Mouse (Mus musculus): ENCODE results near the gene Upp2. TPM values are rescaled to one million over a fixed set of nuclear protein-coding genes. Genes with fewer than 3 reads are reported as not detected.

Gene Upp2
- total RNA-seq, 1 experiment from 2014 or later = 2.3 TPM

DNA sequence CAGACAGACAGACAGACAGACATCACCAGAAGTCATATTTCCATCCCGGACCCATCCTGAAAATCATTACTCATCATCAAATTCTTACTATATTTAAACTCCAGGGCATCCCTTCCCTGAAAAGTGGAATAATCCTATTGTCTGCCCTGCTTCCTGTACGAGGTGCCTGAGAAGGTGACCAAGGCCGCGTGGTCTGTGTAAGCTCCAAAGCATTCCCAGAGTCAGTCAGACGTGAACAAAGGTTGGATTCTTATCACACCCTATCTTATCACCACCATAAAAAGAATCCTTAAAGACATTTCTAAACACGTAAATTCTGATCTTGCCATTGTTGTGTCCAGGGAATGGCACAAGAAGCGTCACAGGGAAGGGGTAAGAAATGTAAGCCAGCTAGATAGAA lies 18.2 kb upstream of the Upp2 start:
- ATAC-seq (replicated peaks; ENCODE audit: insufficient number of reproducible peaks, low FRiP score, low TSS enrichment, poor library complexity, severe bottlenecking) = no peak

- no peak for ATAC-seq (replicated peaks; ENCODE audit: insufficient number of reproducible peaks, low FRiP score, low TSS enrichment, poor library complexity, severe bottlenecking)
Measured at GRCm38 (mm10) chr2:58549960-58550359, 17.1 kb upstream of the Upp2 start.

- ATAC-seq (replicated peaks; ENCODE audit: insufficient number of reproducible peaks, low FRiP score, low TSS enrichment, poor library complexity, severe bottlenecking) = no peak
Measured at GRCm38 (mm10) chr2:58550488-58550887, 16.6 kb upstream of the Upp2 start.

- ATAC-seq (replicated peaks; ENCODE audit: insufficient number of reproducible peaks, low FRiP score, low TSS enrichment, poor library complexity, severe bottlenecking) = no peak
Measured at GRCm38 (mm10) chr2:58551866-58552265, 15.2 kb upstream of the Upp2 start.

DNA sequence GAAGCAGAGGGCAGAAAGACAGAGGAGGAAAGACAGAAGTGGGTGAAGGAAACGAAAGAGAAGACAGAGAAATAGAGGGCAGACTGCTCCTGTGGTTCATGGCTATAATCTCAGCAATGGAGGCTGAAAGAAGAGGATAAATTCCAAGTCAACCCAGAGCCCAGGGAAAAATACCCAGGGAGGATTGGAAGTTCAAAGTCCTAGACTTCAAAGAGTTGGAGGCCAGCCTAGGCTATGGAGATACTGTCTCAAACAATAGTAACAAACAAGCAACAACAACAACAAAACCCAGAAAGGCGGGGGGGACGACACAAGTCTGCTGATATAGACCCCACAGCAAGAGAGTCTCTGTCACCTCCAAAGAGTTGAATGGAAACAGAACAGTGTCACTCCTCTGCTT lies 14.8 kb upstream of the Upp2 start:
- ATAC-seq (replicated peaks; ENCODE audit: insufficient number of reproducible peaks, low FRiP score, low TSS enrichment, poor library complexity, severe bottlenecking) = no peak

DNA sequence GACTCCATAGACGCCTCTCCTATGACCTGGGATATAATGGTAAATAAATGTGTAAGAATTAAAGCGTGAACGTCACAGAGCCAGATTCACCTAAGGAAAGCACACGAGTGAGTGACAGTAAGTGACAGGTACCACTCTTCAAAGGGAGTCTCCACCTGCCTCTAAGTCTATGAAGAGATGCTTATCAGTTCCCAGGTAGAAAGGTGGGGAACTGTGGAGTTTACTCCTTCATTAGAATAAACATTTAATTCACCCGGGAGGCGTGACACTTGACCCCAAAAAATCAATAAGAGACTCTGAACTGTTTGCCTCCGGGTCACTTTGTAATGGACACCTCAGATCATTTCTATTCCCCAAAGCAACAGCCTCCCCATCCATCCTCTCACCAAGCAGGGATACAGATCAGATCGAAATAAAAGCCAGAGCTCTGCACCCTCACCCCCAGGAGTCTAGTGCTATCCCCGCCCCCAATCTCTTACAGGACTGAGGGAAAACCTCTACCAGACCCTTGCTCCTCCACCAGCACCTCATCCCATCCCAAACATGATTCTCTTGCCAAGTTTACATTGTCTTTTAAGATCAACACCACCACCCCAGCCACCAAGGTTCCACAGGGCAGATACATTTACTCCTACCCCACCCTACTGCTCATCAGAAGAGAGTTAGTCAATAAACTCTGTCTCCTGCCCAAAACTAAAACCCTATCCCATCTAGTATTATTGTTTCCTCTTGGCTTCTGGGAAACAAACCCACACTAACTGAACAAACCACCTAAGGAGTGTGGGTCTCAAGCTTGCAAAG lies 9.9 kb upstream of the Upp2 start:
- ATAC-seq (replicated peaks; ENCODE audit: insufficient number of reproducible peaks, low FRiP score, low TSS enrichment, poor library complexity, severe bottlenecking) = no peak

- ATAC-seq (replicated peaks; ENCODE audit: insufficient number of reproducible peaks, low FRiP score, low TSS enrichment, poor library complexity, severe bottlenecking) = no peak
Measured at GRCm38 (mm10) chr2:58562137-58562536, 5.0 kb upstream of the Upp2 start.

- no peak for ATAC-seq (replicated peaks; ENCODE audit: insufficient number of reproducible peaks, low FRiP score, low TSS enrichment, poor library complexity, severe bottlenecking)
Measured at GRCm38 (mm10) chr2:58565267-58565666, 1.8 kb upstream of the Upp2 start.

GRCm38 (mm10) chr2:58566049-58566409 lies 1.1 kb upstream of the Upp2 start:
- ATAC-seq (replicated peaks; ENCODE audit: insufficient number of reproducible peaks, low FRiP score, low TSS enrichment, poor library complexity, severe bottlenecking) = no peak

- ATAC-seq (replicated peaks; ENCODE audit: insufficient number of reproducible peaks, low FRiP score, low TSS enrichment, poor library complexity, severe bottlenecking) = no peak
Measured at GRCm38 (mm10) chr2:58566410-58567065, 560 bp upstream of the Upp2 start.

DNA sequence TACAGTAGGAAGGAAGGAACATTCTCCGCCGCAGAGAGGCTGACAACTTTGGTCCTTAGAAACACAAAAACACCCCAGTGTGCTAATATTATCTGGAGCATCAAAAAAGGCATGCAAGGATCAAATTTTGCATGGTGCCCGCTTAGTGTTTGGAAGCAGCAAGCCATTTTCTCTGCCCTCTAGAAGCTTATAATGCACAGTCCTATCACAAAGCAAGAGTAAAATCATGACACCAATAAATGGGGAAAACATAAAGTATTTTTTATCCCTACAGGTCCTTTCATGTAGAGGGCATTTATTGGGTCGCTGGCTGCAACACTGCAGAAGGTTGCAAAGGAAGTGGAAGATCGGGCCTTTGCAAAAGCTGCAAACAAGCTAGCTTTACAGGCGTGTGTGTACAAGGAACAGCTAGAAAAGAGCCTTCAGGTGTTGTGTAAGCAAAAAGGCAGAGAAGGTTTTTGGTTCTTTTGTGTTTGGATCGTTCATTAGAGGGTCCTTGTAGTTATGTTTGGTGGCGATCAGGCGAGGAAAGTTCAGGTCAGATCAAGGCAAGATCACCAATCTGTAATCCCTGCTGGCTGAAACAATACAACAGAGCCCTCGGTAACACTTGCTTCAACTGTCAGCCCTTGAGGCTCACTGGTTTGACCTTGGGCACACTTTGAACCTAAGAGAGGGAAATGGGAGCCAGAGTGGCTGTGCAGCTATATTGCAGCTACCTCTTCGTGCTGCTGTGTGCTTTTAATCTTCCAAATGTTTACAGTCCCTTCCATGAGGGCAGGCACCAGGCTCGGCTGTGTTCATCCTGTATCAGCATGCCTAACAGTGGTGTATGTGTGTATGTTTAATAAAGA lies 995 bp downstream of the Upp2 start:
- ATAC-seq (replicated peaks; ENCODE audit: insufficient number of reproducible peaks, low FRiP score, low TSS enrichment, poor library complexity, severe bottlenecking) = 0 out of 2 replicates have a peak, but pooled peaks have one; percentile 6

- no peak for ATAC-seq (replicated peaks; ENCODE audit: insufficient number of reproducible peaks, low FRiP score, low TSS enrichment, poor library complexity, severe bottlenecking)
Measured at GRCm38 (mm10) chr2:58568841-58569645, 1.9 kb downstream of the Upp2 start.

GRCm38 (mm10) chr2:58574167-58574566 lies 7.1 kb downstream of the Upp2 start:
- ATAC-seq (replicated peaks; ENCODE audit: insufficient number of reproducible peaks, low FRiP score, low TSS enrichment, poor library complexity, severe bottlenecking) = no peak

DNA sequence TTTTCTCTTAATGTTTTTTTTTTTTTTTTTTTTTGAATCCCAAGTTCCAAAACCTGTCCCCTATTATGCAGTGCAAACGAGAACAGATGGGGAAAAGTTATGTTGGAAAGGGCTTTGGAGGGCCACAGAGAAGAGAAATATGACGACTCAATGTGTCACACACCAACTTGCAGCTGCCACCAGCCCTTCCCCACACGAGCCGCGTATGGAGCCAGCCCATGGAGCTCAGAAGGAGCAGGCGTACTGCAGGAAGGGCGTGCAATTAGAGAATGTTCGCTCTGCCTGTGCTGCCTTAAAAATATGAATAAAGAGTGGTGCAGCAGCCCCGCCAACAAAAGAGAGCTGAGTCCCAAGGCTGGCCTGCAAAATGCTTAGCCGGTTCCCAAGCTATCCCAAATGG lies 19.2 kb downstream of the Upp2 start:
- ATAC-seq (replicated peaks; ENCODE audit: insufficient number of reproducible peaks, low FRiP score, low TSS enrichment, poor library complexity, severe bottlenecking) = no peak

- ATAC-seq (replicated peaks; ENCODE audit: insufficient number of reproducible peaks, low FRiP score, low TSS enrichment, poor library complexity, severe bottlenecking) = no peak
Measured at GRCm38 (mm10) chr2:58589637-58590036, 22.5 kb downstream of the Upp2 start.

GRCm38 (mm10) chr2:58590055-58590454 lies 23.0 kb downstream of the Upp2 start:
- ATAC-seq (replicated peaks; ENCODE audit: insufficient number of reproducible peaks, low FRiP score, low TSS enrichment, poor library complexity, severe bottlenecking) = 0 out of 2 replicates have a peak, but pooled peaks have one; percentile 22

GRCm38 (mm10) chr2:58595350-58595749 lies 28.3 kb downstream of the Upp2 start:
- no peak for ATAC-seq (replicated peaks; ENCODE audit: insufficient number of reproducible peaks, low FRiP score, low TSS enrichment, poor library complexity, severe bottlenecking)

GRCm38 (mm10) chr2:58596774-58597342 lies 29.8 kb downstream of the Upp2 start:
- ATAC-seq (replicated peaks; ENCODE audit: insufficient number of reproducible peaks, low FRiP score, low TSS enrichment, poor library complexity, severe bottlenecking) = no peak

All from monocyte, adult 5-6 weeks (primary cell).